Mouse (Mus musculus) stomach, postnatal 0 days (tissue): Measurements from ENCODE around the gene Lhcgr. TPM values are rescaled to one million over a fixed set of nuclear protein-coding genes. Genes with fewer than 3 reads are reported as not detected.

Experiments used
- ATAC-seq: fragments of 200-750 bp; cut with Nextera tagmentation; 2 replicates; pipeline ENCODE4 v1.8.0; 2017; ENCODE audit not compliant: low FRiP score, low TSS enrichment
- DNase-seq: peaks from one replicate; pipeline ENCODE4 v3.0.0-alpha.2; 2016; ENCODE audit warnings: low spot score
- H3K27ac ChIP-seq: fragments of 300-500 bp; sonication (generic); replicated peaks from 2 replicates; pipeline ENCODE4 v1.5.1; 2014; ENCODE audit warnings: mild to moderate bottlenecking, control low read depth
- H3K27me3 ChIP-seq: fragments of 300-500 bp; sonication (generic); 2 replicates; pipeline ENCODE4 v1.6.1; 2014; ENCODE audit warnings: low read length; ENCODE audit not compliant: control insufficient read depth, insufficient read depth
- H3K36me3 ChIP-seq: fragments of 300-500 bp; sonication (generic); 2 replicates; pipeline ENCODE4 v1.6.1; 2014; ENCODE audit warnings: low read length, mixed read lengths; ENCODE audit not compliant: control insufficient read depth, insufficient read depth
- H3K4me1 ChIP-seq: fragments of 300-500 bp; sonication (generic); replicated peaks from 2 replicates; pipeline ENCODE4 v1.6.1; 2014; ENCODE audit warnings: antibody characterized with exemption; ENCODE audit not compliant: control insufficient read depth, insufficient read depth
- H3K4me2 ChIP-seq: fragments of 300-500 bp; sonication (generic); replicated peaks from 2 replicates; pipeline ENCODE4 v1.6.1; 2014; ENCODE audit warnings: low read depth, mild to moderate bottlenecking, control low read depth, moderate library complexity
- H3K4me3 ChIP-seq: fragments of 300-500 bp; sonication (generic); 2 replicates; pipeline ENCODE4 v1.5.1; 2014; ENCODE audit warnings: low read depth, low read length, control low read depth
- H3K9ac ChIP-seq: fragments of 300-500 bp; sonication (generic); 2 replicates; pipeline ENCODE4 v1.6.1; 2014; ENCODE audit warnings: mild to moderate bottlenecking, low read length, control low read depth, mixed read lengths
- H3K9me3 ChIP-seq: fragments of 300-500 bp; sonication (generic); 2 replicates; pipeline ENCODE4 v1.6.1; 2016; ENCODE audit warnings: low read length; ENCODE audit not compliant: control insufficient read depth
- CTCF ChIP-seq: IDR thresholded peaks from 2 replicates; pipeline ENCODE4 v1.5.1; 2016; ENCODE audit warnings: antibody characterized with exemption, low read depth, mild to moderate bottlenecking, moderate library complexity
- EP300 ChIP-seq: optimal IDR thresholded peaks from 2 replicates; pipeline ENCODE3; 2016; ENCODE audit warnings: antibody characterized with exemption
- WGBS: fragments of 180-500 bp; shearing (Covaris S2); extraction: QIAGEN DNeasy Blood & Tissue Kit; methylation state at CpG from one replicate; pipeline ENCODE4 v1.1.7; 2014; 5-methylcytosine and 5-hydroxymethylcytosine counted together
- polyA plus RNA-seq: library from polyadenylated mRNA; unstranded; fragments of >200 nt; fragmentation: Nextera tagmentation; extraction: Ambion mirVana; gene quantifications from 2 replicates; pipeline ENCODE4 v1.2.1, GENCODE M21; 2015

Lhcgr gene
- polyA plus RNA-seq, 1 experiment from 2014 or later: not detected

- 62% methylated on average over 2 of the region's 2 CpGs for WGBS
- TF ChIP-seq EP300 (no peak), CTCF (no peak)
- DNase-seq: no peak
These were observed 121.9 kb downstream of the Lhcgr start for GRCm38 (mm10) chr17:88669921-88670320.

GRCm38 (mm10) chr17:88668452-88668851 is 123.3 kb downstream of the Lhcgr start, which contains the start of gene Gtf2a1l:
Gene Gtf2a1l (plus strand): TSS chr17:88668660.
- TF ChIP-seq CTCF (peak; percentile 20; the same call in 1 of the 2 replicates), EP300 (no peak)
- no peaks in the 10 kb centered on the region for H3K27me3 ChIP-seq
- ATAC-seq (peak; percentile 40; the same call in 1 of the 2 replicates), DNase-seq (peak; percentile 36)
- H3K36me3 ChIP-seq: no peaks in the 10 kb centered on the region
- no peak within 1 kb of the TSS for H3K27ac ChIP-seq
- no peak within 1 kb of the TSS for H3K9ac ChIP-seq
- H3K4me2 ChIP-seq: peak within 1 kb of the TSS; percentile 32; the same call in 1 of the 2 replicates
- no peaks in the 10 kb centered on the region for H3K4me1 ChIP-seq
- no peaks in the 10 kb centered on the region for H3K9me3 ChIP-seq
- 24% methylated on average over 21 of the region's 21 CpGs for WGBS
- H3K4me3 ChIP-seq: no peak within 1 kb of the TSS

More at GRCm38 (mm10) chr17:88669921-88670320, 121.9 kb downstream of the Lhcgr start:
- Histone ChIP-seq H3K27me3 (no peaks in the 10 kb centered on the region), H3K4me2 (no peak overlapping the region), H3K9ac (no peak overlapping the region), H3K9me3 (no peaks in the 10 kb centered on the region), H3K27ac (no peak overlapping the region), H3K36me3 (no peaks in the 10 kb centered on the region), H3K4me3 (no peak overlapping the region), H3K4me1 (no peaks in the 10 kb centered on the region)
- ATAC-seq: no peak

Other genes with a start within 250 kb of the Lhcgr start
- 3.1 and 5.1 TPM in 2 replicates for gene Ston1, start 194.3 kb downstream of the Lhcgr start, polyA plus RNA-seq
- gene Gtf2a1l, start 123.3 kb downstream of the Lhcgr start, polyA plus RNA-seq: 0.08 TPM in 1 of 2 replicates, not detected in the other